Mouse (Mus musculus): Measurements from ENCODE around the gene Pi4k2b. TPM values are rescaled to one million over a fixed set of nuclear protein-coding genes. Genes with fewer than 3 reads are reported as not detected.

The Pi4k2b gene
- polyA plus RNA-seq, 1 experiment: 5.8 TPM

DNA sequence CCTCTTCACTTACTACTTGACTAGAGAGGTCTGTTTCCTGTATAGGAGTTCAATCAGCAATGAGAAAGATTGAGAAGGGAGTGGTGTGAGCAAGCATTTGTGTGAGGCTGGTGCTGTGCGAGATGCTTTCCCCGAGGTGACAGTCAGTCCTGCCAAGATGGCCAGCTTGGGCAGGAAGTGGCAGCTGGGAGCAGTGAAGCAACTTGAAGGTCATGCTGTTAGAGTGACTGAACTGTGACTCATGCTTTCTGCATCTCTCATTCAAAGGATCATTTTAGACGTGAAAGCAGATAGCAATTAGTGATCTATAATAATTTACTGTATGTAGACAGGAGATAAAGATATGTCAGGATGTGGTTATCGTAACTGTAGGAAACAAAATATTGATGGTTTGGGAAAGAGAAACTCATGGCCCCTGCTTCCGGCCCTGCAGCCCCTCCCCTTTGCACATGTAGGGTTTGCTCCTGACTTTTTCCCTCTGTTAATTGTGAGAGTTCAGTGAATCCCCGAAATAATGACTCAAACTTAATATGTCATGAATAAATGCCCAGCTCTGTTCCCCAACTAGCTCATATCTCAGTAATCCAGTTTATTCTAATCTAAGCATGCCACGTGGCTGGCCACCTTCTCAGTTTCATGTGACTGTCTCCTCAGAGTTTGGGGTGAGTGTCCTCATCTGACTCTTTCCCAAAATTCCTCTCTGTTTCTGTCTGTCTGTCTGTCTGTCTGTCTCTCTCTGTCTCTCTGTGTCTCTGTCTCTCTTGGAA lies 45.4 kb downstream of the Pi4k2b start:
- H3K4me1 ChIP-seq (replicated peaks; ENCODE audit: control insufficient read depth, insufficient read depth, low read length): no peaks in the 10 kb centered on the region
- no peak overlapping the region for H3K27ac ChIP-seq (ENCODE audit: control insufficient read depth, insufficient read depth, low read length)
- no peak for DNase-seq
- TF ChIP-seq CTCF (IDR thresholded peaks at IDR 0.05; ENCODE audit: borderline replicate concordance, control insufficient read depth, extremely low read depth, insufficient read depth, low read length, poor library complexity) (no peak), POLR2A (IDR thresholded peaks at IDR 0.05; ENCODE audit: control insufficient read depth, extremely low read depth, insufficient read depth, low read length, poor library complexity) (no peak)
- no peaks in the 10 kb centered on the region for H3K36me3 ChIP-seq (ENCODE audit: control insufficient read depth, insufficient read depth, low read length)
- no peaks in the 10 kb centered on the region for H3K27me3 ChIP-seq (ENCODE audit: control insufficient read depth, insufficient read depth, low read length)
- H3K4me3 ChIP-seq (ENCODE audit: control insufficient read depth, insufficient read depth, low read length): no peak overlapping the region
- 88% methylated on average over 7 of the region's 7 CpGs for WGBS

GRCm38 (mm10) chr5:52793230-52793629 lies 51.9 kb downstream of the Pi4k2b start:
- no peak overlapping the region for H3K27ac ChIP-seq (ENCODE audit: control insufficient read depth, insufficient read depth, low read length)
- no peak for DNase-seq
- TF ChIP-seq CTCF (IDR thresholded peaks at IDR 0.05; ENCODE audit: borderline replicate concordance, control insufficient read depth, extremely low read depth, insufficient read depth, low read length, poor library complexity) (no peak), POLR2A (IDR thresholded peaks at IDR 0.05; ENCODE audit: control insufficient read depth, extremely low read depth, insufficient read depth, low read length, poor library complexity) (no peak)
- 92% methylated on average over 9 of the region's 9 CpGs for WGBS
- H3K27me3 ChIP-seq (ENCODE audit: control insufficient read depth, insufficient read depth, low read length): no peaks in the 10 kb centered on the region
- peaks cover 17% of the 10 kb centered on the region for H3K36me3 ChIP-seq (ENCODE audit: control insufficient read depth, insufficient read depth, low read length)
- H3K4me3 ChIP-seq (ENCODE audit: control insufficient read depth, insufficient read depth, low read length): no peak overlapping the region
- no peaks in the 10 kb centered on the region for H3K4me1 ChIP-seq (replicated peaks; ENCODE audit: control insufficient read depth, insufficient read depth, low read length)

DNA sequence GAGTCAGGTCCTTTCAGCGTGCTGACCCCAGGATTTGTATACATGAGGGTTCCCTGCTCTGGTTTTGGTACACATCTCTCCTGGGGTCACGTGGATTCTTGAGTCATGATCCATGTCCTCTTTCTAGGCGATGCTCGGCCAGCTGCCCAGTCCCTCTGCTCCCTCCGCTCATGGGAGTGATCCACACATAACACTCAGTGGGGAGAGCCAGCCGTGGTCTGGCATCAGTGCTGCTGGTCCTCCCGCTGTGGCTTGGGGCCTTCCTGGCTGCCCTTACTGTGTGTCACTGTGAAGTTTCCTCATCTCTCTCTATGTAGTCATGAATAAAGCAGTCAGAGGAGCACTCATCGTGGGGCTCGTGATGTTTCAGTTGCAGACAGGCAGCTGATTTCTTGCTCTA lies 52.7 kb downstream of the Pi4k2b start:
- H3K27ac ChIP-seq (ENCODE audit: control insufficient read depth, insufficient read depth, low read length): no peak overlapping the region
- peaks cover 17% of the 10 kb centered on the region for H3K36me3 ChIP-seq (ENCODE audit: control insufficient read depth, insufficient read depth, low read length)
- WGBS: 96% methylated on average over 9 of the region's 9 CpGs
- no peaks in the 10 kb centered on the region for H3K27me3 ChIP-seq (ENCODE audit: control insufficient read depth, insufficient read depth, low read length)
- no peaks in the 10 kb centered on the region for H3K4me1 ChIP-seq (replicated peaks; ENCODE audit: control insufficient read depth, insufficient read depth, low read length)
- no peak for TF ChIP-seq CTCF (IDR thresholded peaks at IDR 0.05; ENCODE audit: borderline replicate concordance, control insufficient read depth, extremely low read depth, insufficient read depth, low read length, poor library complexity)
- no peak for TF ChIP-seq POLR2A (IDR thresholded peaks at IDR 0.05; ENCODE audit: control insufficient read depth, extremely low read depth, insufficient read depth, low read length, poor library complexity)
- DNase-seq: no peak
- no peak overlapping the region for H3K4me3 ChIP-seq (ENCODE audit: control insufficient read depth, insufficient read depth, low read length)

GRCm38 (mm10) chr5:52799274-52799985 lies 58.1 kb downstream of the Pi4k2b start:
- no peak for DNase-seq
- TF ChIP-seq CTCF (IDR thresholded peaks at IDR 0.05; ENCODE audit: borderline replicate concordance, control insufficient read depth, extremely low read depth, insufficient read depth, low read length, poor library complexity) (no peak), POLR2A (IDR thresholded peaks at IDR 0.05; ENCODE audit: control insufficient read depth, extremely low read depth, insufficient read depth, low read length, poor library complexity) (no peak)
- WGBS: 97% methylated on average over 12 of the region's 12 CpGs
- peaks cover 17% of the 10 kb centered on the region for H3K36me3 ChIP-seq (ENCODE audit: control insufficient read depth, insufficient read depth, low read length)
- H3K27me3 ChIP-seq (ENCODE audit: control insufficient read depth, insufficient read depth, low read length): no peaks in the 10 kb centered on the region
- H3K4me1 ChIP-seq (replicated peaks; ENCODE audit: control insufficient read depth, insufficient read depth, low read length): no peaks in the 10 kb centered on the region
- no peak overlapping the region for H3K27ac ChIP-seq (ENCODE audit: control insufficient read depth, insufficient read depth, low read length)
- H3K4me3 ChIP-seq (ENCODE audit: control insufficient read depth, insufficient read depth, low read length): no peak overlapping the region

DNA sequence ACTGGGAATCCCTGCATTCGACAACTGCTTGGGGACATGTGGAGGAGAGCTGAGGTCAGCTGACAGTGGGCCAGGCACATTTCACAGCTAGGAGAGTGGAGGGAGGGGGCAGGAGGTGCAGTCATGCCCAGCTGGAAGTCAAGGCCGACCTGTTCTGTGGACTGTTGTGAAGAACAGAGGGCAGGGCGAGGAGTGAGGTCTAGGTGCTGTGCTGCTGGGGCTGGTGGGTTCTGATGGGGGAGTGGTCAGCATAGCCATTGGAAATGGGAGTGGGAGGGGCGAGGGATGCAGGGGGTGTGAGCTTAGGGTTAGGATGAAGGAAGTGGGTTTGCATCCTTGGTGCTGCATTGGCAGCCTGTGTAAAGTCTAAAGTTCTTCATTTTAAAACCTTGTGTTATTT lies 64.4 kb downstream of the Pi4k2b start:
- H3K27ac ChIP-seq (ENCODE audit: control insufficient read depth, insufficient read depth, low read length): no peak overlapping the region
- no peak for DNase-seq
- H3K36me3 ChIP-seq (ENCODE audit: control insufficient read depth, insufficient read depth, low read length): peaks cover 5% of the 10 kb centered on the region; the same call in 1 of the 2 replicates
- no peaks in the 10 kb centered on the region for H3K4me1 ChIP-seq (replicated peaks; ENCODE audit: control insufficient read depth, insufficient read depth, low read length)
- TF ChIP-seq POLR2A (IDR thresholded peaks at IDR 0.05; ENCODE audit: control insufficient read depth, extremely low read depth, insufficient read depth, low read length, poor library complexity): no peak
- no peak for TF ChIP-seq CTCF (IDR thresholded peaks at IDR 0.05; ENCODE audit: borderline replicate concordance, control insufficient read depth, extremely low read depth, insufficient read depth, low read length, poor library complexity)
- 95% methylated on average over 4 of the region's 4 CpGs for WGBS
- no peaks in the 10 kb centered on the region for H3K27me3 ChIP-seq (ENCODE audit: control insufficient read depth, insufficient read depth, low read length)
- no peak overlapping the region for H3K4me3 ChIP-seq (ENCODE audit: control insufficient read depth, insufficient read depth, low read length)

- WGBS: 93% methylated on average over 8 of the region's 8 CpGs
- Histone ChIP-seq H3K36me3 (ENCODE audit: control insufficient read depth, insufficient read depth, low read length) (peaks cover 5% of the 10 kb centered on the region; the same call in 1 of the 2 replicates), H3K4me1 (replicated peaks; ENCODE audit: control insufficient read depth, insufficient read depth, low read length) (no peaks in the 10 kb centered on the region), H3K4me3 (ENCODE audit: control insufficient read depth, insufficient read depth, low read length) (no peak overlapping the region), H3K27ac (ENCODE audit: control insufficient read depth, insufficient read depth, low read length) (no peak overlapping the region), H3K27me3 (ENCODE audit: control insufficient read depth, insufficient read depth, low read length) (no peaks in the 10 kb centered on the region)
- TF ChIP-seq POLR2A (IDR thresholded peaks at IDR 0.05; ENCODE audit: control insufficient read depth, extremely low read depth, insufficient read depth, low read length, poor library complexity): no peak
- no peak for TF ChIP-seq CTCF (IDR thresholded peaks at IDR 0.05; ENCODE audit: borderline replicate concordance, control insufficient read depth, extremely low read depth, insufficient read depth, low read length, poor library complexity)
- no peak for DNase-seq
Observed at GRCm38 (mm10) chr5:52806349-52806748, 65.0 kb downstream of the Pi4k2b start.
